Mouse (Mus musculus) hindbrain, embryonic 13.5 days (tissue): ENCODE results near the gene Pak1. TPM values are rescaled to one million over a fixed set of nuclear protein-coding genes. Genes with fewer than 3 reads are reported as not detected.

Source experiments
- ATAC-seq: fragments of 200-750 bp; cut with Nextera tagmentation; 2 replicates; pipeline ENCODE4 v1.8.0; 2017; ENCODE audit warnings: moderate TSS enrichment; ENCODE audit not compliant: low FRiP score
- H3K27ac ChIP-seq: fragments of 300-500 bp; sonication (generic); 2 replicates; pipeline ENCODE4 v1.5.1; 2015; ENCODE audit warnings: inconsistent platforms, mild to moderate bottlenecking, moderate library complexity
- H3K27me3 ChIP-seq: fragments of 300-500 bp; sonication (generic); 2 replicates; pipeline ENCODE4 v1.6.1; 2015; ENCODE audit warnings: mild to moderate bottlenecking, inconsistent platforms
- H3K36me3 ChIP-seq: fragments of 300-500 bp; sonication (generic); 2 replicates; pipeline ENCODE4 v1.6.1; 2015; ENCODE audit warnings: mild to moderate bottlenecking, inconsistent platforms
- H3K4me1 ChIP-seq: fragments of 300-500 bp; sonication (generic); replicated peaks from 2 replicates; pipeline ENCODE4 v1.6.1; 2015; ENCODE audit warnings: inconsistent platforms
- H3K4me2 ChIP-seq: fragments of 300-500 bp; sonication (generic); 2 replicates; pipeline ENCODE4 v1.6.1; 2015; ENCODE audit warnings: inconsistent platforms, mild to moderate bottlenecking, moderate library complexity
- H3K4me3 ChIP-seq: fragments of 300-500 bp; sonication (generic); 2 replicates; pipeline ENCODE4 v1.5.1; 2015; ENCODE audit warnings: mild to moderate bottlenecking, inconsistent platforms
- H3K9ac ChIP-seq: fragments of 300-500 bp; sonication (generic); 2 replicates; pipeline ENCODE4 v1.6.1; 2015; ENCODE audit warnings: mild to moderate bottlenecking, inconsistent platforms
- H3K9me3 ChIP-seq: fragments of 300-500 bp; sonication (generic); 2 replicates; pipeline ENCODE4 v1.6.1; 2016; ENCODE audit warnings: inconsistent platforms
- WGBS: fragments of 180-500 bp; shearing (Covaris S2); methylation state at CpG from one replicate; pipeline ENCODE4 v1.1.7; 2015; 5-methylcytosine and 5-hydroxymethylcytosine counted together
- polyA plus RNA-seq: library from polyadenylated mRNA; unstranded; fragments of >200 nt; fragmentation: Nextera tagmentation; extraction: Ambion mirVana; gene quantifications from 2 replicates; pipeline ENCODE4 v1.2.1, GENCODE M21; 2015

Pak1 gene
- polyA plus RNA-seq, 1 experiment from 2014 or later = 132 TPM

GRCm38 (mm10) chr7:97872396-97872795 lies 84.1 kb downstream of the Pak1 start:
- Histone ChIP-seq H3K4me3 (no peak overlapping the region), H3K4me1 (no peaks in the 10 kb centered on the region), H3K4me2 (no peak overlapping the region), H3K27me3 (no peaks in the 10 kb centered on the region), H3K9ac (no peak overlapping the region), H3K9me3 (no peaks in the 10 kb centered on the region), H3K27ac (no peak overlapping the region), H3K36me3 (peaks cover 18% of the 10 kb centered on the region)
- 86% methylated on average over 4 of the region's 4 CpGs for WGBS
- no peak for ATAC-seq

- Histone ChIP-seq H3K4me2 (no peak overlapping the region), H3K9ac (no peak overlapping the region), H3K27me3 (no peaks in the 10 kb centered on the region), H3K4me1 (no peaks in the 10 kb centered on the region), H3K9me3 (no peaks in the 10 kb centered on the region), H3K36me3 (peaks cover 13% of the 10 kb centered on the region), H3K27ac (no peak overlapping the region), H3K4me3 (no peak overlapping the region)
- ATAC-seq = no peak
Observed at GRCm38 (mm10) chr7:97873317-97873716, 85.0 kb downstream of the Pak1 start.

- 88% methylated on average over 7 of the region's 7 CpGs for WGBS
- H3K9ac ChIP-seq = no peak overlapping the region
- no peaks in the 10 kb centered on the region for H3K27me3 ChIP-seq
- ATAC-seq = no peak
- H3K4me2 ChIP-seq = no peak overlapping the region
- H3K36me3 ChIP-seq = peaks cover 9% of the 10 kb centered on the region
- H3K4me3 ChIP-seq = no peak overlapping the region
- no peak overlapping the region for H3K27ac ChIP-seq
- no peaks in the 10 kb centered on the region for H3K4me1 ChIP-seq
- no peaks in the 10 kb centered on the region for H3K9me3 ChIP-seq
Observed at GRCm38 (mm10) chr7:97877846-97878538, 89.7 kb downstream of the Pak1 start.

GRCm38 (mm10) chr7:97911646-97912045 lies 123.3 kb downstream of the Pak1 start:
- Histone ChIP-seq H3K9me3 (no peaks in the 10 kb centered on the region), H3K4me3 (no peak overlapping the region), H3K36me3 (peaks cover 54% of the 10 kb centered on the region), H3K9ac (no peak overlapping the region), H3K4me2 (no peak overlapping the region), H3K4me1 (no peaks in the 10 kb centered on the region), H3K27me3 (no peaks in the 10 kb centered on the region), H3K27ac (no peak overlapping the region)
- WGBS = 87% methylated on average over 3 of the region's 3 CpGs
- ATAC-seq = no peak

GRCm38 (mm10) chr7:97914833-97915516 lies 126.6 kb downstream of the Pak1 start:
- WGBS = 78% methylated on average over 2 of the region's 2 CpGs
- no peaks in the 10 kb centered on the region for H3K9me3 ChIP-seq
- no peak for ATAC-seq
- H3K27ac ChIP-seq = no peak overlapping the region
- H3K4me3 ChIP-seq = no peak overlapping the region
- no peaks in the 10 kb centered on the region for H3K27me3 ChIP-seq
- no peak overlapping the region for H3K9ac ChIP-seq
- H3K4me2 ChIP-seq = no peak overlapping the region
- peaks cover 27% of the 10 kb centered on the region for H3K36me3 ChIP-seq
- no peaks in the 10 kb centered on the region for H3K4me1 ChIP-seq

GRCm38 (mm10) chr7:97919742-97920141 lies 131.4 kb downstream of the Pak1 start, which contains the start of gene Gdpd4:
Gdpd4 (plus strand) TSS chr7:97919955.
- no peaks in the 10 kb centered on the region for H3K9me3 ChIP-seq
- WGBS = 84% methylated on average over 12 of the region's 12 CpGs
- no peak for ATAC-seq
- no peak within 1 kb of the TSS for H3K4me2 ChIP-seq
- no peak within 1 kb of the TSS for H3K27ac ChIP-seq
- no peak within 1 kb of the TSS for H3K4me3 ChIP-seq
- H3K27me3 ChIP-seq = no peaks in the 10 kb centered on the region
- H3K4me1 ChIP-seq = no peaks in the 10 kb centered on the region
- H3K9ac ChIP-seq = no peak within 1 kb of the TSS
- H3K36me3 ChIP-seq = no peaks in the 10 kb centered on the region

GRCm38 (mm10) chr7:97925819-97926218 lies 137.5 kb downstream of the Pak1 start:
- Histone ChIP-seq H3K9ac (no peak overlapping the region), H3K4me3 (no peak overlapping the region), H3K4me2 (no peak overlapping the region), H3K27ac (no peak overlapping the region), H3K4me1 (no peaks in the 10 kb centered on the region), H3K27me3 (no peaks in the 10 kb centered on the region), H3K36me3 (no peaks in the 10 kb centered on the region), H3K9me3 (peaks cover 5% of the 10 kb centered on the region; the same call in 1 of the 2 replicates)
- ATAC-seq = no peak
- WGBS = 76% methylated on average over 1 of the region's 1 CpGs

GRCm38 (mm10) chr7:97926978-97927377 lies 138.6 kb downstream of the Pak1 start:
- peaks cover 10% of the 10 kb centered on the region; the same call in 1 of the 2 replicates for H3K9me3 ChIP-seq
- 79% methylated on average over 5 of the region's 5 CpGs for WGBS
- no peak for ATAC-seq

GRCm38 (mm10) chr7:97944485-97944884 lies 156.1 kb downstream of the Pak1 start:
- no peak for ATAC-seq
- Histone ChIP-seq H3K36me3 (no peaks in the 10 kb centered on the region), H3K27me3 (no peaks in the 10 kb centered on the region), H3K4me3 (no peak overlapping the region), H3K9me3 (no peaks in the 10 kb centered on the region), H3K4me2 (no peak overlapping the region), H3K9ac (no peak overlapping the region), H3K4me1 (no peaks in the 10 kb centered on the region), H3K27ac (no peak overlapping the region)
- 97% methylated on average over 1 of the region's 1 CpGs for WGBS

More at GRCm38 (mm10) chr7:97926978-97927377, 138.6 kb downstream of the Pak1 start:
- H3K4me2 ChIP-seq = no peak overlapping the region
- no peak overlapping the region for H3K4me3 ChIP-seq
- H3K27me3 ChIP-seq = no peaks in the 10 kb centered on the region
- no peaks in the 10 kb centered on the region for H3K36me3 ChIP-seq
- no peak overlapping the region for H3K27ac ChIP-seq
- H3K9ac ChIP-seq = no peak overlapping the region
- H3K4me1 ChIP-seq = no peaks in the 10 kb centered on the region

Other genes with a start within 250 kb of the Pak1 start
- 45.9 and 51.0 TPM in 2 replicates for gene Aamdc, start 209.0 kb upstream of the Pak1 start, polyA plus RNA-seq
- 35.4 and 36.2 TPM in 2 replicates for gene Rsf1, start 208.7 kb upstream of the Pak1 start, polyA plus RNA-seq
- gene Clns1a, start 91.9 kb upstream of the Pak1 start, polyA plus RNA-seq = 192 and 198 TPM in 2 replicates
- 14.2 and 15.1 TPM in 2 replicates for gene Aqp11, start 50.3 kb upstream of the Pak1 start, polyA plus RNA-seq
- 0.05 TPM in 1 of 2 replicates, not detected in the other for gene Gdpd4, start 131.4 kb downstream of the Pak1 start, polyA plus RNA-seq